Mouse (Mus musculus) CH12F3 (cell line): ENCODE data around the gene Ddr2.

Experiments used
- in situ Hi-C: fragments of 300-500 bp; cut with MboI; formaldehyde crosslinking; loops from 2 replicates; pipeline ENCODE4 v1.14.3; 2020; ENCODE audit warnings: low sequenced_read_pairs

The Ddr2 gene

GRCm38 (mm10) chr1:169950651-169951050 lies 159.9 kb downstream of the Ddr2 start:
- in situ Hi-C loops, result loop anchor here (10.0 kb wide), 1 partner anchor 194 kb away; no protein-coding TSS in a partner anchor

- in situ Hi-C loops, result loop anchor here (10.0 to 25.0 kb wide), 2 partner anchors 195 to 413 kb away; partner anchors contain the start of gene Nuf2
Measured at GRCm38 (mm10) chr1:169949981-169950380, 160.6 kb downstream of the Ddr2 start.

- in situ Hi-C loops, result loop anchor here (25.0 kb wide), 1 partner anchor 412 kb away; the partner anchor contains the start of gene Nuf2
Measured at GRCm38 (mm10) chr1:169948866-169949265, 161.7 kb downstream of the Ddr2 start.

- in situ Hi-C loops, result loop anchor here (25.0 kb wide), 1 partner anchor 411 kb away; the partner anchor contains the start of gene Nuf2
Measured at GRCm38 (mm10) chr1:169948280-169948679, 162.3 kb downstream of the Ddr2 start.

- in situ Hi-C loops, result loop anchor here (25.0 kb wide), 1 partner anchor 410 kb away; the partner anchor contains the start of gene Nuf2
Measured at GRCm38 (mm10) chr1:169947654-169948053, 162.9 kb downstream of the Ddr2 start.

- in situ Hi-C loops, result loop anchor here (25.0 kb wide), 1 partner anchor 409 kb away; the partner anchor contains the start of gene Nuf2
Measured at GRCm38 (mm10) chr1:169946004-169946403, 164.6 kb downstream of the Ddr2 start.

- in situ Hi-C loops, result loop anchor here (10.0 to 25.0 kb wide), 2 partner anchors 265 to 402 kb away; partner anchors contain the start of gene Nuf2
Measured at GRCm38 (mm10) chr1:169939345-169939744, 171.2 kb downstream of the Ddr2 start.

DNA sequence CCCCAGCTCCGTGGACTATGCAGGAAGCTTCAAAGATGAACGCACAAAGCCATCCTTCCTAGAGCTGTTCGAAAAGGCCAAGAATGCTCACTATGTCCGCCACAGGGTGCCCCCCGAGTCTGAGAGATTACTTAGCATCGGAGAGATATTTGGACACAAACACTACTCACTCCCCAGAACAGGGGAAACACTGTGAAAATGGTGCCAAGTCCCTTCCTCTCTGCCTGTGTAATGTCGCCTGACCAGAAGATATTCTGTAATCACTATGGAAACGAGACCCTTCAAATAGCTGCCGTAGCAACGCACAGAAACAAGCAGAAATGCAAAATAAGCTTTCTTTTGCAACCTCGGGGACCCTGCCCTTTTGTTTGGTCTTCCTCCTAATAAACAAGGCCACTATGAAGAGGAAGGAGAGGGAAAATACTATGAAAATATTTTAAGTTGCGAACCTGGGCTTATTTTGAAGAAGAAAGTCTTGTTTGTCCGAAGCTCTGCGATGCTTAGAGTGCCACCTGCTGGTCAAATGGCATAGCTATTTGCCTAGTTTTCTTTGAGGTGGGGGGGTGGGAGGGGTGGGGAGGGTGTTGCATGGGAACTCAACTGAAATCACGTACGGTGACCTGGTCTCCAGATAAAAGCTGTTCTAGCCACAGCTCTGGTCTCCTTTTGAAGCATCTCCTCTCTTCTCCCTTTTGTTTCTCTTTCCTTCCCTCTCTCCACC lies 176.4 kb downstream of the Ddr2 start:
- in situ Hi-C loops, result loop anchor here (10.0 to 25.0 kb wide), 2 partner anchors 259 to 397 kb away; partner anchors contain the start of gene Nuf2

DNA sequence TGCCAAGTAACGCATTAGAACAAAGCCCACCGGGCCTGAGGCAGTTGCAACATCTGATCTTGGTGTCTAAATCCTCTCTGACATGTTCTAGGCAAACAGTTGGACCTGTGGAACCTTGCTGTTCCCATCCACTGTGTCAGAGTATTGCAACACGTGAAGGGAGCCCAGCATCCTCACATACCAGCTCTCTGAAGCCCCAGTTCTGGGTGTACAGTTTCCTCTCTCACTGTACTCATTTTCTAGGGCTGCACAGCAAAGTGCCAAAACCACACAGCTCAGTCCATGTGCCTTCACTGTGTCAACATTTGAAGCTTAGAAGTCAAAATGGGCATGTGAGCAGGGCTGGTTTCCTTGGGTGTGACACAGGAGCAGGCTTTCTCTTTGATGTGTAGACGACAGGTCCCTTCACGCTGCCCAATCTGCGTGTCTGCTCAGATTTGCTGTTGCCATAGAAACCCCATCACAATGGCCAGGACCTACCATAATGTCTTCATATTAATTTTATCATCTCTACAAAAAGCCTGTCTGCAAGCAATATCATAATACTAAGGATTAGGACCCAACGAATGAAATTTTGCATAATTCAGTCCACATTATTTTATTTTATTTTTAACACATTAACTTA lies 178.3 kb downstream of the Ddr2 start:
- in situ Hi-C loops, result loop anchor here (10.0 to 25.0 kb wide), 2 partner anchors 257 to 395 kb away; partner anchors contain the start of gene Nuf2

DNA sequence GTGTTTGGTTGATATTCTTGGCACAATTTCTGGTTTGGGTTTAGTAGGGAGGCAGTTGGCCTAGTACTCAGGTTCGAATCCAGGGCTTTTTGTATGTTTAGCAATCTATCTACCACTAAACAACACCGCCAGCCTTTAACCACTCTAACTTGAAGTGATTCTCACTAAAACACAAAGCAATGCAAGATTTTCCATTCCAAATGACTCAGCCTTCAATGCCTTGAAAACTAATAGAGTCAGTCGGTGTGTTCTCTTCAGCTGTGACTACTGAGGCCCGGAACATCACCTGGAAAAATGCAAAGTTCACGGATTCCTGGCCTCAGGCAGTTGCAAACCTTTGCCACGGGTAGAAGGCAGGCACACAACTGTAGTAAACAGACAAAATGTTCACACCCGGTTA lies 178.9 kb downstream of the Ddr2 start:
- in situ Hi-C loops, result loop anchor here (10.0 to 25.0 kb wide), 2 partner anchors 257 to 394 kb away; partner anchors contain the start of gene Nuf2

GRCm38 (mm10) chr1:169928454-169928971 lies 182.0 kb downstream of the Ddr2 start, which contains the start of gene Ccdc190:
TSS of gene Ccdc190 (plus strand) at chr1:169928648.
- in situ Hi-C loops, result loop anchor here (25.0 kb wide), 1 partner anchor 391 kb away; the partner anchor contains the start of gene Nuf2

DNA sequence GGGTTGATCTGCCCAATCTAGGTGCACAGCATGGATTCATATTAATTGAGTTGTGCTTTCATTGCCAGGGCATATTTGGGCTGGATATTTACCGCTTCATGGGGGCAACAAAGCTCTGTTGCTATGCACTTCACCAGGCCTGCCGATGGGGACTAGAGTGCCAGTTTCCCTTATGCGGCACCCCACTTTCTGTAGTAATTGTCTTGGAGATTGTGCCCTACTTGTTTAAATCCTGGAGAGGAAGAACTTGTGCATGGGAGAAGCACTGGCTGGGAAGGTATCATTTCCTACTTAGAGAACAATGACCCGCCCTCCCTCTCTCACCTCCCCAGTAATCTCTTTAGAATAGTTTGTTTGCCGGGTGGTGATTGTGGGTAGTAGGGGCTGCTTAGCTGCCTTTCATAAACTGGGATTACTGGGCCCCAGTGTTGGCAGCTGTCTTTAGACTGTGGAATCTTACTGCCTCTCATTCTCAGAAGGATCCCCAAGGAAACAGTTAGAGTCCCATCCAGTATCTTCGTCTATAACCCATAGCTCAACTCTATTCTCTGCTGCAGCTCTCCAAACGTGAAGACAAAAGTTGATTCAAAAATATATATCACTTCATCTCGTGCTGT lies 182.7 kb downstream of the Ddr2 start:
- in situ Hi-C loops, result loop anchor here (25.0 kb wide), 1 partner anchor 391 kb away; the partner anchor contains the start of gene Nuf2

DNA sequence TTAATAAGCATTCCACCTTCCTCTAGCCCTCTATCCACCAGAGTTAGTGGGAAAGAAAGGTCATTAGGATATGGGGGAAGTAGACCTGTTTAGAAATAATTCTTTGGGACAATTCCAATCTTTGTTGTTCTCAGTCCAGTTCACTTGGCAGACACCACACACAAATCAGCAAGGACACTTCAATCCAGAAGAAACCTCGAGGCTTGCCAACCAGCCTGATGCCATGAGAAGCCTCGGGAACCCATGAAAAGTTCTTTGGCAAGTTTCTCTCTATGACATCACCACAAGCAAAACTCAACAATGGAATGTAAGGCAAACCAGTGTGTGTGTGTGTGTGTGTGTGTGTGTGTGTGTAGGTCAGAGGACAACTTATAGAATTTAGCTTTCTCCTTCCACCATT lies 186.0 kb downstream of the Ddr2 start:
- in situ Hi-C loops, result no loop called here
